Mouse (Mus musculus): ENCODE data around the gene Sec24c. TPM values are rescaled to one million over a fixed set of nuclear protein-coding genes. Genes with fewer than 3 reads are reported as not detected.

Gene Sec24c
- polyA plus RNA-seq, 1 experiment from 2014 or later: 51.0 TPM

GRCm38 (mm10) chr14:20637818-20638574 is 36.1 kb upstream of the Sec24c start:
- H3K9me3 ChIP-seq (ENCODE audit: control insufficient read depth): no peaks in the 10 kb centered on the region
- WGBS: 60% methylated on average over 2 of the region's 2 CpGs
- H3K27me3 ChIP-seq (replicated peaks; ENCODE audit: control insufficient read depth, insufficient read depth, low read length): no peaks in the 10 kb centered on the region
- H3K4me2 ChIP-seq (replicated peaks; ENCODE audit: low read depth): no peak overlapping the region
- H3K27ac ChIP-seq (ENCODE audit: low read depth, low read length): no peak overlapping the region
- H3K9ac ChIP-seq (ENCODE audit: low read depth, low read length): no peak overlapping the region
- peaks cover 4% of the 10 kb centered on the region; the same call in 1 of the 2 replicates for H3K4me1 ChIP-seq (replicated peaks; ENCODE audit: control insufficient read depth, insufficient read depth, low read length)
- H3K4me3 ChIP-seq (ENCODE audit: low read depth, low read length): no peak overlapping the region
- H3K36me3 ChIP-seq (ENCODE audit: control insufficient read depth, insufficient read depth): no peaks in the 10 kb centered on the region
- ATAC-seq: no peak
- TF ChIP-seq CTCF (IDR thresholded peaks at IDR 0.05; ENCODE audit: low read depth): no peak

GRCm38 (mm10) chr14:20638702-20639101 is 35.4 kb upstream of the Sec24c start:
- no peak for ATAC-seq
- H3K27me3 ChIP-seq (replicated peaks; ENCODE audit: control insufficient read depth, insufficient read depth, low read length): no peaks in the 10 kb centered on the region
- no peaks in the 10 kb centered on the region for H3K9me3 ChIP-seq (ENCODE audit: control insufficient read depth)
- H3K27ac ChIP-seq (ENCODE audit: low read depth, low read length): no peak overlapping the region
- no peak overlapping the region for H3K4me3 ChIP-seq (ENCODE audit: low read depth, low read length)
- peaks cover 4% of the 10 kb centered on the region; the same call in 1 of the 2 replicates for H3K4me1 ChIP-seq (replicated peaks; ENCODE audit: control insufficient read depth, insufficient read depth, low read length)
- H3K9ac ChIP-seq (ENCODE audit: low read depth, low read length): no peak overlapping the region
- no peaks in the 10 kb centered on the region for H3K36me3 ChIP-seq (ENCODE audit: control insufficient read depth, insufficient read depth)
- H3K4me2 ChIP-seq (replicated peaks; ENCODE audit: low read depth): no peak overlapping the region
- 91% methylated on average over 6 of the region's 6 CpGs for WGBS
- no peak for TF ChIP-seq CTCF (IDR thresholded peaks at IDR 0.05; ENCODE audit: low read depth)

DNA sequence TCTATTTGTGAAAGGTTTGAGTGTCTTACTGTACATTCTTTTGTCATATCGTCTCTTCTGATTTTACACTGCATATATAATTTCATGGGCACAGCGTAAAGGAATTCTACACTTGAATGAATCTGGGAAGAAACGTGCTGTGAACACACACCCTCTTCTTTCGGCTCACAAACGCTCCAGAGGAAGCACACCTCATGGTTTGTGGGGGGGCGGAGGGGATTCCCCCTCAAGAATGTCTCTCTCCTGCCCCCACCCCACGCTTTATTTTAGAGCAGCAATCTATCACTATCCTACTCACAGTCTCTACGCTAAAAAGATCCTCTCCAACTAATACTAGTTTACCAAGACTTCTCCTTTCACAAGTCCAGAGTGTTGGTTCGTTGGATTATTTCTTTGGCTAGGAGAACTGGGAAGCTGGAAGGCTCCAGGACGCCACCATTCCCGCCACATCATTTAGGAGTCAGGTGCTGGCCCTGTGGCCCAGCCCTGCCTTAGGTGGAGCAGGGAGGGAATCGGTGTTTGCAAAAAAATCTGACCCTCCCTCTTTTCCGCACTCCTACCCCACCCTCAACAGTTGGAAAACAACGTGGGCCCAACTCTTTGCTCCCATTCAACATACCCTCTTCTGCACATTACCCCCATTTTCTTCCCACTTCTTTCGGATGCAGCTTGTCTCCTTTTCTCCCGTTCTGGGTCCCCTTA is 34.0 kb upstream of the Sec24c start:
- Histone ChIP-seq H3K4me3 (ENCODE audit: low read depth, low read length) (peak overlapping the region; percentile 87), H3K9me3 (ENCODE audit: control insufficient read depth) (no peaks in the 10 kb centered on the region), H3K9ac (ENCODE audit: low read depth, low read length) (peak overlapping the region; percentile 93), H3K4me1 (replicated peaks; ENCODE audit: control insufficient read depth, insufficient read depth, low read length) (peaks cover 4% of the 10 kb centered on the region; the same call in 1 of the 2 replicates), H3K27ac (ENCODE audit: low read depth, low read length) (peak overlapping the region; percentile 92; the same call in 1 of the 2 replicates), H3K27me3 (replicated peaks; ENCODE audit: control insufficient read depth, insufficient read depth, low read length) (no peaks in the 10 kb centered on the region), H3K36me3 (ENCODE audit: control insufficient read depth, insufficient read depth) (no peaks in the 10 kb centered on the region), H3K4me2 (replicated peaks; ENCODE audit: low read depth) (peak overlapping the region; percentile 85)
- peak; percentile 23; the same call in 1 of the 2 replicates for ATAC-seq
- TF ChIP-seq CTCF (IDR thresholded peaks at IDR 0.05; ENCODE audit: low read depth): no peak
- 4% methylated on average over 16 of the region's 16 CpGs for WGBS

DNA sequence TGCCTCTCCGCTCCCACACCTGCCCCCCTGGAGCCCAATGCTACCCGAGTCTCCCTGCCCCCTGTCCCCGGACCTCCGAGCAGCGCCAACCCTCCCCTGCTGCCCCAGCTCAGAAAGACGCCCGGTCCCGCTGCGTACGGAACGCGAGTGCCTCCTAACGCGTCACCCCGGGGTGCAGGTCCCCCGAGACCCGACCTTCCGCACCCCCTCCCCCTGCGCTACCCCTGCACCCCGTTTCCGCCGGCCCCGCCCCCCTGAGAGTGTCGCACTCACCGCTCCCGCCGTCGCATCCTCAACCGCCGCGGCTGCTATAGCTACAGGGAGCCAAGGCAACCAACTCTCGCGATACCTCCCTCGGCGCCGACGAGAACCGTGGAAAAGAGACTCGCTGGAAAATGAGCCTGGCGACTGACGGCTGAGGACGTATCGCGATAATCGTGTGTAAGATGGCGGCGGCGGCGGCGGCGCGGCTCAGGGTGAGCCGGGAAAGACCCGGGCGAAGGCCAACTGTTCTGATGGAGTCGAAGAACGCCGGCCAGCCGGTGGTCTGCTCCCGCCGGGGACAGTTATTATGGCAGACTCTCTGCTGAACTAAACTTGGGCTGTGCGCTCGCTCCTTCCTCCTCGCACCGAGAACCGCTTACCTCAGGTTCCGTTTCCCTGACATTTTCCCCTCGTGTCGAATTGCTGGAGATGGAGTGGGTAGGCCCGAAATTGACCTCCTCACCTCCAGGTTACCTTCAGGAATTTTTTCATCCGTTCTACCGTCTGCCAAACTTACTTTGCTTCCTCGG is 33.3 kb upstream of the Sec24c start, which contains the start of gene Usp54:
Gene Usp54, minus strand, starts transcription at position 420 of the 794 bp plus-strand sequence.
- under 1% methylated on average over 73 of the region's 73 CpGs for WGBS
- Histone ChIP-seq H3K36me3 (ENCODE audit: control insufficient read depth, insufficient read depth) (no peaks in the 10 kb centered on the region), H3K4me2 (replicated peaks; ENCODE audit: low read depth) (peak within 1 kb of the TSS; percentile 85), H3K4me3 (ENCODE audit: low read depth, low read length) (peak within 1 kb of the TSS; percentile 87), H3K9ac (ENCODE audit: low read depth, low read length) (peak within 1 kb of the TSS; percentile 93), H3K4me1 (replicated peaks; ENCODE audit: control insufficient read depth, insufficient read depth, low read length) (peaks cover 4% of the 10 kb centered on the region; the same call in 1 of the 2 replicates), H3K27me3 (replicated peaks; ENCODE audit: control insufficient read depth, insufficient read depth, low read length) (no peaks in the 10 kb centered on the region), H3K27ac (ENCODE audit: low read depth, low read length) (peak within 1 kb of the TSS; percentile 92), H3K9me3 (ENCODE audit: control insufficient read depth) (no peaks in the 10 kb centered on the region)
- ATAC-seq: peak; percentile 94
- no peak; the same call in 1 of the 2 replicates for TF ChIP-seq CTCF (IDR thresholded peaks at IDR 0.05; ENCODE audit: low read depth)

GRCm38 (mm10) chr14:20641438-20641875 is 32.7 kb upstream of the Sec24c start:
- Histone ChIP-seq H3K9me3 (ENCODE audit: control insufficient read depth) (no peaks in the 10 kb centered on the region), H3K9ac (ENCODE audit: low read depth, low read length) (peak overlapping the region; percentile 93), H3K4me2 (replicated peaks; ENCODE audit: low read depth) (peak overlapping the region; percentile 85), H3K4me3 (ENCODE audit: low read depth, low read length) (peak overlapping the region; percentile 87), H3K27me3 (replicated peaks; ENCODE audit: control insufficient read depth, insufficient read depth, low read length) (no peaks in the 10 kb centered on the region), H3K27ac (ENCODE audit: low read depth, low read length) (peak overlapping the region; percentile 92), H3K4me1 (replicated peaks; ENCODE audit: control insufficient read depth, insufficient read depth, low read length) (peaks cover 4% of the 10 kb centered on the region; the same call in 1 of the 2 replicates), H3K36me3 (ENCODE audit: control insufficient read depth, insufficient read depth) (no peaks in the 10 kb centered on the region)
- ATAC-seq: no peak
- 13% methylated on average over 10 of the region's 10 CpGs for WGBS
- TF ChIP-seq CTCF (IDR thresholded peaks at IDR 0.05; ENCODE audit: low read depth): no peak
